Mouse (Mus musculus) heart, embryonic 11.5 days (tissue): ENCODE results near the gene Cbfb. TPM values are rescaled to one million over a fixed set of nuclear protein-coding genes. Genes with fewer than 3 reads are reported as not detected.

Experiments
- ATAC-seq: fragments of 200-750 bp; cut with Nextera tagmentation; replicated peaks from 2 replicates; pipeline ENCODE4 v1.8.0; 2017; ENCODE audit warnings: moderate library complexity; ENCODE audit not compliant: insufficient number of reproducible peaks, low FRiP score, low TSS enrichment
- H3K27ac ChIP-seq: fragments of 300-500 bp; sonication (generic); 2 replicates; pipeline ENCODE4 v1.5.1; 2014; ENCODE audit warnings: mild to moderate bottlenecking, low read depth, low read length
- H3K27me3 ChIP-seq: fragments of 300-500 bp; sonication (generic); 2 replicates; pipeline ENCODE4 v1.6.1; 2014; ENCODE audit warnings: mild to moderate bottlenecking, low read length, mixed read lengths; ENCODE audit not compliant: control insufficient read depth, insufficient read depth
- H3K36me3 ChIP-seq: fragments of 300-500 bp; sonication (generic); 2 replicates; pipeline ENCODE4 v1.6.1; 2014; ENCODE audit warnings: mild to moderate bottlenecking, low read length, moderate library complexity, mixed read lengths; ENCODE audit not compliant: control insufficient read depth, insufficient read depth
- H3K4me1 ChIP-seq: fragments of 300-500 bp; sonication (generic); 2 replicates; pipeline ENCODE4 v1.6.1; 2014; ENCODE audit warnings: low read length; ENCODE audit not compliant: control insufficient read depth, insufficient read depth
- H3K4me2 ChIP-seq: fragments of 300-500 bp; sonication (generic); 2 replicates; pipeline ENCODE4 v1.6.1; 2014; ENCODE audit warnings: mild to moderate bottlenecking, moderate library complexity
- H3K4me3 ChIP-seq: fragments of 300-500 bp; sonication (generic); 2 replicates; pipeline ENCODE4 v1.5.1; 2014; ENCODE audit warnings: low read depth, low read length
- H3K9ac ChIP-seq: fragments of 300-500 bp; sonication (generic); 2 replicates; pipeline ENCODE4 v1.6.1; 2014; ENCODE audit warnings: mild to moderate bottlenecking, low read depth, low read length, moderate library complexity
- H3K9me3 ChIP-seq: fragments of 300-500 bp; sonication (generic); replicated peaks from 2 replicates; pipeline ENCODE4 v1.6.1; 2016; ENCODE audit warnings: low read length; ENCODE audit not compliant: control insufficient read depth
- WGBS: fragments of 180-500 bp; shearing (Covaris S2); extraction: QIAGEN DNeasy Blood & Tissue Kit; methylation state at CpG from one replicate; pipeline ENCODE4 v1.1.7; 2014; ENCODE audit not compliant: insufficient replicate concordance; 5-methylcytosine and 5-hydroxymethylcytosine counted together
- polyA plus RNA-seq: library from polyadenylated mRNA; unstranded; fragments of >200 nt; fragmentation: Nextera tagmentation; extraction: Ambion mirVana; gene quantifications from 2 replicates; pipeline ENCODE4 v1.2.1, GENCODE M21; 2014

Gene Cbfb
- polyA plus RNA-seq, 1 experiment from 2014 or later = 57.2 TPM

DNA sequence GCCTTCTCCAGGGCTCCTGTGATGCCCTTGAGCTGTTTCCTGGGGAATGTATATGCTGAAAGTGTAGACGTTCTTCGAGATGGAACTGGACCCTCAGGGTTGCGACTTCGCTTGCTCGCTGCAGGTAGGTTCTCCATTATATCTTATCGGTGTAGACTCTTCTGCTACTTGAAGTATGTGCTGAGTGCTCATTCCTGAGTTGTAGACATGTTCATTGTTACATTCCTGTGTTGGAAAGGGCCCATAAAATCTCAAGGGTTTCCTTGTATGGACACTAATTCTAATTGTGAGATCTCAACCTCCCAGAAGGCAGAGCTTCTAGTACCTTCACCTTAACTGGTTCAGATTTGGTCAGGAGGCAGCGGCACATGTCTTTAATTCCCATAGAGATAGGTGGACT, 70.5 kb downstream of the Cbfb start:
- 93% methylated on average over 7 of the region's 7 CpGs for WGBS
- Histone ChIP-seq H3K27ac (no peak overlapping the region), H3K4me3 (no peak overlapping the region), H3K9ac (no peak overlapping the region), H3K36me3 (peaks cover 23% of the 10 kb centered on the region), H3K9me3 (no peaks in the 10 kb centered on the region), H3K4me2 (no peak overlapping the region), H3K4me1 (no peaks in the 10 kb centered on the region), H3K27me3 (no peaks in the 10 kb centered on the region)
- ATAC-seq = no peak

- peaks cover 15% of the 10 kb centered on the region for H3K36me3 ChIP-seq
- peaks cover 18% of the 10 kb centered on the region for H3K4me1 ChIP-seq
- WGBS = 85% methylated on average over 6 of the region's 6 CpGs
These were observed 81.5 kb downstream of the Cbfb start for GRCm38 (mm10) chr8:105251954-105252353.

GRCm38 (mm10) chr8:105252680-105253537, 82.4 kb downstream of the Cbfb start:
- Histone ChIP-seq H3K4me3 (no peak overlapping the region), H3K27ac (no peak overlapping the region), H3K4me1 (peaks cover 18% of the 10 kb centered on the region), H3K9ac (no peak overlapping the region), H3K4me2 (peak overlapping the region; percentile 98; the same call in 1 of the 2 replicates), H3K9me3 (no peaks in the 10 kb centered on the region), H3K27me3 (peaks cover 13% of the 10 kb centered on the region), H3K36me3 (peaks cover 14% of the 10 kb centered on the region)
- WGBS = 67% methylated on average over 10 of the region's 10 CpGs
- ATAC-seq = no peak

More at GRCm38 (mm10) chr8:105251954-105252353, 81.5 kb downstream of the Cbfb start:
- Histone ChIP-seq H3K4me2 (no peak overlapping the region), H3K9ac (no peak overlapping the region), H3K4me3 (no peak overlapping the region), H3K27ac (no peak overlapping the region), H3K9me3 (no peaks in the 10 kb centered on the region), H3K27me3 (peaks cover 12% of the 10 kb centered on the region)
- no peak for ATAC-seq

- Histone ChIP-seq H3K4me2 (peak overlapping the region; percentile 98), H3K27ac (no peak overlapping the region), H3K36me3 (peaks cover 11% of the 10 kb centered on the region), H3K4me3 (peak overlapping the region; percentile 72), H3K9ac (0 out of 2 replicates have a peak overlapping the region, but pooled peaks have one; percentile 1), H3K4me1 (peaks cover 19% of the 10 kb centered on the region), H3K27me3 (peaks cover 21% of the 10 kb centered on the region), H3K9me3 (no peaks in the 10 kb centered on the region)
- no peak for ATAC-seq
- 44% methylated on average over 20 of the region's 20 CpGs for WGBS
These were observed 83.3 kb downstream of the Cbfb start for GRCm38 (mm10) chr8:105253766-105254151.

DNA sequence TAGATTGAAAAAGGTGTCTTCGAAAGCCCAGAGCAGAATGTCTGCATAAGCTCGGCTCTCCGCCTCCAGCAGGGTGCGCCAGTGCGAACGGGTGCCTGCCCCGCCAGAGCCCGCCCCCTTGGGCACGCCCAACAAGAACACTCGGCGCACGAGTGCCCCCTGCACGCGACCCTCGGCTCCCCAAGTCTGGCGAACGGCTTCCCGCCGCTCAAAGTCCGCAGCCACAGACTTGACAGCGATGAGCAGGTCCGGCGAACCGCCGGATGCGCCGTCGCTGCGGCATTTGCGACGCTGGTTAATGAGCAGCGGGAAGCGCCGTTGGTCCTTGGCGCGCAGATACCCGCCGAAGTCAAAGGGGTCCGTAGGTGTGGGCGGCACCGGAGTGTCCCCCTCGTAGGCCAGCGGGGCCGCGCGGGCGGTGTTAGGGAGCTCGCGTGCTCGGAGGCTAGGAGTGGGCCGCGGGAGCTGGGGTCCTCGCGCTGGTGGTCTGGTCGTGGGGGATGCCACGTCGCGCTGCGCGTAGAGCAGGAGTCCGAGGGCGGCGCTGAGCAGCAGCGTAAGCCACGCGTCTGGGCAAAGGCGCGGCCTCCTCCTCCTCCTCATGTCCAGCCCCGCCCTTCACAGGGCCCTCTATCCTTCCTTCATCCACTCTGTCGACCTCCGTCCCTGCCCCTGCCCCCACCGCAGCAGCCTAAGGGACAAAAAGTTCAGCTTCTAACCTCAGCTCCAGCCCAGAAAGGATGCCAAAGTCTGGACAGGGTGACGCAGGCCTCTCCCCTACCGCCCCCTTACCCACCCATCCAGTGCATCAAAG, 83.9 kb downstream of the Cbfb start:
- WGBS = 1% methylated on average over 72 of the region's 74 CpGs
- peak; percentile 72 for ATAC-seq

GRCm38 (mm10) chr8:105254966-105255350, 84.5 kb downstream of the Cbfb start, which contains the start of gene B3gnt9:
Gene B3gnt9, minus strand, starts transcription at chr8:105255153.
- Histone ChIP-seq H3K9me3 (no peaks in the 10 kb centered on the region), H3K4me3 (peak within 1 kb of the TSS; percentile 72), H3K27ac (0 out of 2 replicates have a peak within 1 kb of the TSS, but pooled peaks have one; percentile 37), H3K4me1 (peaks cover 25% of the 10 kb centered on the region), H3K9ac (peak within 1 kb of the TSS; percentile 79), H3K36me3 (peaks cover 8% of the 10 kb centered on the region), H3K4me2 (peak within 1 kb of the TSS; percentile 98), H3K27me3 (peaks cover 32% of the 10 kb centered on the region)
- ATAC-seq = peak; percentile 60
- WGBS = 1% methylated on average over 14 of the region's 14 CpGs

More for the DNA sequence above, 83.9 kb downstream of the Cbfb start:
- Histone ChIP-seq H3K4me2 (peak overlapping the region; percentile 98), H3K9me3 (no peaks in the 10 kb centered on the region), H3K9ac (peak overlapping the region; percentile 79), H3K4me3 (peak overlapping the region; percentile 72), H3K36me3 (peaks cover 11% of the 10 kb centered on the region), H3K27me3 (peaks cover 27% of the 10 kb centered on the region), H3K27ac (0 out of 2 replicates have a peak overlapping the region, but pooled peaks have one; percentile 37), H3K4me1 (peaks cover 25% of the 10 kb centered on the region)

GRCm38 (mm10) chr8:105257318-105258114, 87.0 kb downstream of the Cbfb start:
- Histone ChIP-seq H3K4me2 (no peak overlapping the region), H3K36me3 (no peaks in the 10 kb centered on the region), H3K9me3 (no peaks in the 10 kb centered on the region), H3K27me3 (peaks cover 44% of the 10 kb centered on the region), H3K27ac (no peak overlapping the region), H3K4me1 (peaks cover 25% of the 10 kb centered on the region), H3K4me3 (no peak overlapping the region), H3K9ac (no peak overlapping the region)
- 66% methylated on average over 7 of the region's 7 CpGs for WGBS
- ATAC-seq = no peak
